Mouse (Mus musculus): ENCODE measurements around the gene Rasl11a. TPM values are rescaled to one million over a fixed set of nuclear protein-coding genes. Genes with fewer than 3 reads are reported as not detected.

The Rasl11a gene
- total RNA-seq, 2 experiments from 2014 or later: 1.7 to 2.0 TPM

DNA sequence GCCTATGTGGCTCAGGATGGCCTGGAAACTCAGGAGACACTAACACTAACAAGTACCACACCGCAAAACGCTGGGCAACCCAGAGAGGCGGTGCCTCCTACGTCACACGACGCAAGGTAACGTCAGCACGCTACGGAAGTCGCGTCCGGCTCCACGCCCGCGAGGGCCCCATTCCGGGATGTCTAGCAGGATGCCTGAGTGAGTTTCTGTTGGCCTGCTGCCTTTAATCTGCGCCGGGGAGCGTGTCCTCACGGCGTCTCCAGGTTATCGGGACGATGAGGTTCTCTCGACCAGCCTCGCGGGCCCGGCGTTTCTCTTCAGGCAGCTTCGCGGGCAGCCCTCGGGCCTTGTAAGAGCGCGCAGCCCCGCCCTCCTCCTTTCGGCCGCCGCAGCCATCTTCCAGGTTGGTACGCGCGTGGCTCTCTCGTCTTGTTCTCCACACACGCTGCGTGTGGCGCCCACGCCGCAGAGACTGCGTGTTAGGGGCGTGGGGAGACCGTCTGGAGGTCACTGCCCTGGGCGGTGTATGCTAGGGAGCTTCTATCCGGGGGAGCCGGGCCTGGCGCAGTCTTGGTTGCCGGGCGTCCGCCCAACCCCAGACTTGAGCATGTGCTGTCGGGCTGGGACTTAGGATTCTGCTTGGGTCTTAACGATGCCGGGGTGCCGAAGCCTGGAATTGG is 12.0 kb upstream of the Rasl11a start, which contains the start of gene Rpl21:
Rpl21 (plus strand) TSS at position 122 of the 680 bp plus-strand sequence.
- no peak for TF ChIP-seq CTCF (IDR thresholded peaks at IDR 0.05)
- peak within 1 kb of the TSS; percentile 100 for H3K27ac ChIP-seq
- intact Hi-C loops (cut with DNase I): loop anchor here (2.0 to 5.0 kb wide), 2 partner anchors 38 to 244 kb away; partner anchors contain the start of genes Lnx2, Polr1d and Usp12
- DNase-seq: peak; percentile 95
- peak within 1 kb of the TSS; percentile 79 for H3K4me3 ChIP-seq

GRCm38 (mm10) chr5:146833673-146834201 is 11.1 kb upstream of the Rasl11a start:
- Histone ChIP-seq H3K27ac (peak overlapping the region; percentile 100), H3K4me3 (peak overlapping the region; percentile 79)
- intact Hi-C loops (cut with DNase I): loop anchor here (2.0 to 5.0 kb wide), 2 partner anchors 39 to 244 kb away; partner anchors contain the start of genes Lnx2, Polr1d and Usp12
- no peak for DNase-seq
- no peak for TF ChIP-seq CTCF (IDR thresholded peaks at IDR 0.05)

DNA sequence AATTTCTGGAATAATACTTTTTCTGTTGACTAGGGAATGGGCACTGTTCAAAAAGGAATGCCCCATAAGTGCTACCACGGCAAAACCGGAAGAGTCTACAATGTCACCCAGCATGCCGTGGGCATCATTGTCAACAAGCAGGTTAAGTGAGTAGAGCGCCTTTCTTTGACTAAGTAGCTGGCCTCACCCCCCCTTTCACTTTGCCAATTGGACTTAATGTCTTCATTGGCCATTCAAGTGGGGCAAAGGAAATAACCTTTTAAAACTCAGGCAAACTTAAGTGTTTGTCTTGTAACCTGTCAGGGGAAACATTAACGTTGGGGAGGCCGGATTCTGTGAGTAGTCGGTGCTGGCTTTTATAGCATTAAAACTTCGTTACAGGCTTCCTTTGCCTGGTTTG is 9.9 kb upstream of the Rasl11a start:
- Histone ChIP-seq H3K27ac (no peak overlapping the region), H3K4me3 (no peak overlapping the region)
- intact Hi-C loops (cut with DNase I): loop anchor here (5.0 kb wide), 2 partner anchors 128 to 242 kb away; partner anchors contain the start of genes Lnx2 and Polr1d
- no peak for TF ChIP-seq CTCF (IDR thresholded peaks at IDR 0.05)
- no peak for DNase-seq

DNA sequence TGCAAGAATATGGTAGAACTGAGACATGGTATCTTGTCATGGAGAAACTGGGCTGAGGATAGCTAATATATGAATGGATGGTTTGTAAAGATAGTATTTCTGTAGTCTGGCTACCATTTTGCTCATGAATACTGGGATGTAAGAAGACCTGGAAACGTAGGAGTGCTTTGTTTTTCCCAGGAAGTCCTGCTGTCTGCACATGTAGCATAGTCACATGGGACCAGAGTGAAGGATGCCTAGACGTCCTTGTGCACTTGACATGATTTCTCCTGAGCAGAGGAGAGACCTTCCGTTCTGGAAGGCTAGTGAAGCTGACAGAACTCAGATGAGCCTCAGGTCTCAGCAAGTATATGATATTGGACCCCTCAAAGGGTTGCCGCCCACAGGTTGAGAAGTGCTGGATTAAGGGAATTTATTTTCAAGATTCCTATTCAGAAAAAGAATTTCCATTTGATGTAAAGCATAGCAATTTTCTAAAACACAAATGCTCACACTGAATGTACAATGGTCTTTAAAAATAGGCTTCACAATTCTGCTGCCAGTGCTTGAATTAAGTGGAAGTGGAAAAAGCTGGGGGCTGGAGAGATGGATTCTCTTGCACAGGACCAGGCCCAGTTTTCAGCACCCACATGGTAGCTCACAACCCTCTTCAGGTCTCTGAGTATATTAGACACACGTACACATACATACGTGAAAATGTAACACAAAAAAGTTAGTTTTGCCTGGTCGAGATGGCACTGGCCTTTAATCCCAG is 6.7 kb upstream of the Rasl11a start:
- H3K4me3 ChIP-seq: no peak overlapping the region
- DNase-seq: no peak
- intact Hi-C loops (cut with DNase I): loop anchor here (5.0 kb wide), 1 partner anchor 131 kb away; no protein-coding TSS in a partner anchor
- H3K27ac ChIP-seq: no peak overlapping the region
- no peak for TF ChIP-seq CTCF (IDR thresholded peaks at IDR 0.05)

- intact Hi-C loops (cut with DNase I): loop anchor here (5.0 kb wide), 1 partner anchor 132 kb away; no protein-coding TSS in a partner anchor
- no peak overlapping the region for H3K4me3 ChIP-seq
- no peak overlapping the region for H3K27ac ChIP-seq
- no peak for DNase-seq
- no peak for TF ChIP-seq CTCF (IDR thresholded peaks at IDR 0.05)
Measured at GRCm38 (mm10) chr5:146838836-146839648, 5.8 kb upstream of the Rasl11a start.

DNA sequence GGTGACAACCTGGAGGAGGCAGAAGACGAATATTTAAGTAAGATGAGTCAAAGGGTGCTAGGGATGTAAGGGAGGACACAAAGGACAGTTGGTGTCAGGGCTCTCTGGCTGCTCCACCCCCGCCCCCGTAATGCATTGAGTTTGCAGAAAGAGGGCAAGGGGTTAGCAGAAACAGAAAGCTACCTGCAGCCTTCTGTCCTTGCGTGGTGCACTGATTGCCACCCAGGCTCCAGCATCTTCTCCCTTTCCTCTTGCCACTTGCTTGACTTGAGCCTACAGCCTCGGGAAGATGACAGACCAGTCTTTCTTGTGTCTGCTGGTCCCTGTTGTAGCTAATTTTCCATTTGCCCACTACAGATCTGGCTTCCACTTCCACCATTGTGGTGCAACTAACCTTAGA is 5.1 kb upstream of the Rasl11a start:
- intact Hi-C loops (cut with DNase I): loop anchor here (5.0 kb wide), 1 partner anchor 132 kb away; no protein-coding TSS in a partner anchor
- TF ChIP-seq CTCF (IDR thresholded peaks at IDR 0.05): no peak
- no peak for DNase-seq
- no peak overlapping the region for H3K27ac ChIP-seq
- no peak overlapping the region for H3K4me3 ChIP-seq

DNA sequence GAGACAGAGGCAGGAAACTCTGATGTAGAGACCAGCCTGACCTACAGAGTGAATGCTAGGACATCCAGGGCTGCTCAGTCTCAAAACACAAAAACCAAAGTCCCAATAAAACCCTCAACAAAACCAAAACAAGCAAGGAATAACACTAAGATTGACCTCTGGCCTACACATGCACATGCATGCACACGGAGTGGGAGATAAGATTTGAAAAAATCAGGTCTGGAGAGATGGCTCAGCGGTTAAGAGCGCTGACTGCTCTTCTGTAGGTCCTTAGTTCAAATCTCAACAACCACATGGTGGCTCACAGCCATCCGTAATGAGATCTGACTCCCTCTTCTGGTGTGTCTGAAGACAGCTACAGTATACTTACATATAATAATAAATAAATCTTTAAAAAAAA is 4.4 kb upstream of the Rasl11a start:
- intact Hi-C loops (cut with DNase I): no loop called here
- Histone ChIP-seq H3K4me3 (no peak overlapping the region), H3K27ac (no peak overlapping the region)
- no peak for TF ChIP-seq CTCF (IDR thresholded peaks at IDR 0.05)
- DNase-seq: no peak

- intact Hi-C loops (cut with DNase I): no loop called here
- no peak for TF ChIP-seq CTCF (IDR thresholded peaks at IDR 0.05)
- Histone ChIP-seq H3K4me3 (no peak overlapping the region), H3K27ac (no peak overlapping the region)
- DNase-seq: no peak
Measured at GRCm38 (mm10) chr5:146841301-146841700, 3.6 kb upstream of the Rasl11a start.

DNA sequence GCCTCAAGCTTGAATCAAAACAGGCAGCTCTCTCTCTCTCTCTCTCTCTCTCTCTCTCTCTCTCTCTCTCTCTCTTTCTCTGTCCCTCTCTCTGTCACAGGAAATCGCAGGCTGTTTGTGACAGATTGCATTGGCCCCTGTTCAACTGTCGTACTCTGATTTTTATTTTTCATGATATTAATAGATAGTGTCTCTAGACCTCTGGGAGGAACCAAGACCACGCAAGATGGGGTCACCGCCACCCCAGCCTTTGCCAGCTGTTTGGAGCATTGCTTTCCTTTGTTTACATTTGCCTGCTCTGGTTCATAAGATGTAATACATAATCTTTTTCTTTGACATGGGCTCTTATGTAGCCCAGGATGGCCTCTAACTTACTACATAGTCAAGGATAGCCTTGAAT is 2.9 kb upstream of the Rasl11a start:
- DNase-seq: no peak
- peak overlapping the region; percentile 46 for H3K27ac ChIP-seq
- no peak for TF ChIP-seq CTCF (IDR thresholded peaks at IDR 0.05)
- intact Hi-C loops (cut with DNase I): no loop called here
- H3K4me3 ChIP-seq: no peak overlapping the region

DNA sequence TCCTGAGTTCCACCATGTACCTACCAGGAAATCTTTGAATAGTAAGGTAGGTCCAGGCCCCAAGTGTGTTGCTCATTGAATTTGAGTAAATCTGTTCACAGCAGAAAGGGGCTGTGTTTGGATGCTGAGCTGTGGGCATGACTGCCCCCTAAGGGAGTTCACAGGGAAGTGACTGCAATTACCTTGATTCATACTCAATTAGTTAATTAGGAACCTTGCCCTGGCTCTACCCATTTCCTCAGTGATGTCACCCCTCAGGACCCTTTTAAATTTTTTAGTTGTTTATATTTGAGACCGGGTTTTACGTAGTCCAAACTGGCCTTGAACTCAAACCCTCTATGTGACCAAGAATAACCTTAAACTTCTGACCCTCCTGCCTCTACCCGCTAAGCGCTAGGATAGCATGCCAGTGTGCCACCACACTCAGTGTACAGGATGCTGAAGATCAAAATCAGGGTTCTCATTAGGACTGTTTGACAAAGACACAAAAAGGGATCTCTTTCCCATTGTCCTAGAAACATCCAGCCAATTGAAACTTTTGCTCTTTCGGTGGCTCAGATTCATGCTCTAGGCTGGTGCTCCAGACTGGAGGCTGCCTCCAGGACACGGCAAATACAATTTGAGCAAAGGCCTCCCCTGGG is 450 bp upstream of the Rasl11a start:
- peak overlapping the region; percentile 80 for H3K4me3 ChIP-seq
- intact Hi-C loops (cut with DNase I): no loop called here
- peak overlapping the region; percentile 85 for H3K27ac ChIP-seq
- peak; percentile 27; the same call in 1 of the 2 replicates for TF ChIP-seq CTCF (IDR thresholded peaks at IDR 0.05)
- DNase-seq: no peak

GRCm38 (mm10) chr5:146846489-146846888 is 1.6 kb downstream of the Rasl11a start:
- no peak for TF ChIP-seq CTCF (IDR thresholded peaks at IDR 0.05)
- peak overlapping the region; percentile 85 for H3K27ac ChIP-seq
- H3K4me3 ChIP-seq: peak overlapping the region; percentile 80
- no peak for DNase-seq
- intact Hi-C loops (cut with DNase I): no loop called here

All from gastrocnemius, adult 2 months (tissue).